Mouse (Mus musculus): ENCODE results near the gene Adora1.

The Adora1 gene

GRCm38 (mm10) chr1:134193674-134194197 lies 41.5 kb downstream of the Adora1 start:
- no peak for DNase-seq (ENCODE audit: low spot score)

GRCm38 (mm10) chr1:134193126-134193525 lies 42.1 kb downstream of the Adora1 start, which contains the start of gene Mybph:
TSS of gene Mybph (plus strand) at chr1:134193448.
- no peak for DNase-seq (ENCODE audit: low spot score)

- DNase-seq (ENCODE audit: low spot score) = no peak
Measured at GRCm38 (mm10) chr1:134192024-134192423, 43.2 kb downstream of the Adora1 start.

- no peak for DNase-seq (ENCODE audit: low spot score)
Measured at GRCm38 (mm10) chr1:134191192-134191591, 44.0 kb downstream of the Adora1 start.

GRCm38 (mm10) chr1:134188989-134189729 lies 46.1 kb downstream of the Adora1 start:
- no peak for DNase-seq (ENCODE audit: low spot score)

GRCm38 (mm10) chr1:134188217-134188616 lies 47.0 kb downstream of the Adora1 start:
- DNase-seq (ENCODE audit: low spot score) = no peak

GRCm38 (mm10) chr1:134184089-134184488 lies 51.1 kb downstream of the Adora1 start:
- DNase-seq (ENCODE audit: low spot score) = no peak

- no peak for DNase-seq (ENCODE audit: low spot score)
Measured at GRCm38 (mm10) chr1:134182025-134182424, 53.2 kb downstream of the Adora1 start, which contains the start of gene Chil1. TSS of gene Chil1 (plus strand) at chr1:134182176.

- DNase-seq (ENCODE audit: low spot score) = no peak
Measured at GRCm38 (mm10) chr1:134177976-134178375, 57.3 kb downstream of the Adora1 start.

GRCm38 (mm10) chr1:134173081-134173480 lies 62.1 kb downstream of the Adora1 start:
- no peak for DNase-seq (ENCODE audit: low spot score)

GRCm38 (mm10) chr1:134168985-134169697 lies 66.1 kb downstream of the Adora1 start:
- no peak for DNase-seq (ENCODE audit: low spot score)

GRCm38 (mm10) chr1:134168567-134168966 lies 66.7 kb downstream of the Adora1 start:
- DNase-seq (ENCODE audit: low spot score) = no peak

GRCm38 (mm10) chr1:134167416-134168305 lies 67.6 kb downstream of the Adora1 start:
- no peak for DNase-seq (ENCODE audit: low spot score)

- DNase-seq (ENCODE audit: low spot score) = no peak
Measured at GRCm38 (mm10) chr1:134166547-134166946, 68.7 kb downstream of the Adora1 start.

GRCm38 (mm10) chr1:134164454-134164853 lies 70.8 kb downstream of the Adora1 start:
- no peak for DNase-seq (ENCODE audit: low spot score)

- no peak for DNase-seq (ENCODE audit: low spot score)
Measured at GRCm38 (mm10) chr1:134163476-134163875, 71.8 kb downstream of the Adora1 start.

GRCm38 (mm10) chr1:134162510-134163225 lies 72.6 kb downstream of the Adora1 start:
- DNase-seq (ENCODE audit: low spot score) = no peak

GRCm38 (mm10) chr1:134161399-134161798 lies 73.8 kb downstream of the Adora1 start:
- no peak for DNase-seq (ENCODE audit: low spot score)

- no peak for DNase-seq (ENCODE audit: low spot score)
Measured at GRCm38 (mm10) chr1:134160404-134160803, 74.8 kb downstream of the Adora1 start.

- DNase-seq (ENCODE audit: low spot score) = no peak
Measured at GRCm38 (mm10) chr1:134154655-134155054, 80.6 kb downstream of the Adora1 start.

- no peak for DNase-seq (ENCODE audit: low spot score)
Measured at GRCm38 (mm10) chr1:134154121-134154520, 81.1 kb downstream of the Adora1 start.

Measured in ovary, adult 18-20 months (tissue).